Mouse (Mus musculus): ENCODE measurements around the gene Foxp4. TPM values are rescaled to one million over a fixed set of nuclear protein-coding genes. Genes with fewer than 3 reads are reported as not detected.
A peak's percentile ranks its signal among the peaks of the same experiment; 100 is the strongest.

The Foxp4 gene
- polyA plus RNA-seq, 1 experiment from 2014 or later: 14.6 TPM

DNA sequence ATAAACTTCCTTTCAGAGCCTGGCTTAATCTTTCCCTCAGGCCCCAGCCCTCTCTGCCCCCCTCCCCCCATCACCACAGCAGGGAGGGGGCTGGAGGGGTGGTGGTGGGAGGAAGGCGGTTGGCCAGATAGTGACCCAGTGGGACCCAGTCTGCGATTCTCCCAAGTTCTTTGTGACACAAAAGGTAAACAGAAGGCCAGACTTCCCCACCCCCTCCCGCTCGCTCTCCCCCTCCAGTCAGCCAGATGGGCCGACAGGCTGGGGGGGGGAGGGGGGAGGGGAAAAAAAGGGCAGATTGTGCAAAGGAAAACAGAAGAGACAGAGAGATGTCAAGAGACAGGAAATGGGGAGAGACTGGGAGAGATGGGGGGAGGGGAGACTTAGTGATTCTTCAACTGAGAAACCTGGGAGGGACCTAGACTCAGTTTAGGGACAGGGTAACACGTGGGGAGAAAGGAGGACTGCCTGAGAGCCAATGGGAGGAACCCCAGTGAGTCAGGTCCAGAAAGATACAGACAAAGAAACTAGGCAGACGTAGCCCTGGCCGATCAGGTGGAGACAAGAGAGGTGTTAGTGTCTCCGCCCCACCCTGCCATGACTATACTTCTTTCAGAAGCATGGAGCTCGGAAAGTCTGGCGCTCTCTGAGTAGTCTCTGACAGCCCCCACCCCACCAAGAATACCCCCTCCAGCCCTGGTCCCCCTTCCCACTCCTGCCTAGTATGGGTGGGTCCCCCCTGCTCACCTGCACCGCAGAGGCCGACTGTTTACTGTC, 36.9 kb downstream of the Foxp4 start:
- Histone ChIP-seq H3K9ac (ENCODE audit: low read length) (peak overlapping the region; percentile 18; the same call in 1 of the 2 replicates), H3K4me3 (ENCODE audit: low read depth, low read length) (no peak overlapping the region), H3K4me1 (replicated peaks; ENCODE audit: control insufficient read depth, insufficient read depth) (peaks cover 10% of the 10 kb centered on the region; the same call in 1 of the 2 replicates), H3K9me3 (ENCODE audit: control insufficient read depth, low read length) (no peaks in the 10 kb centered on the region), H3K4me2 (replicated peaks; ENCODE audit: low read depth) (peak overlapping the region; percentile 36; the same call in 1 of the 2 replicates), H3K27me3 (ENCODE audit: control insufficient read depth, insufficient read depth, low read length) (no peaks in the 10 kb centered on the region), H3K27ac (replicated peaks) (peak overlapping the region; percentile 89), H3K36me3 (ENCODE audit: control insufficient read depth, insufficient read depth, low read length) (peaks cover 6% of the 10 kb centered on the region; the same call in 1 of the 2 replicates)
- 25% methylated on average over 13 of the region's 13 CpGs for WGBS
- DNase-seq (ENCODE audit: low spot score): peak; percentile 65
- TF ChIP-seq CTCF (IDR thresholded peaks at IDR 0.05; ENCODE audit: low read depth) (no peak), EP300 (optimal IDR thresholded peaks at IDR 0.05) (no peak)
- peak; percentile 62 for ATAC-seq (ENCODE audit: low FRiP score, low TSS enrichment)

DNA sequence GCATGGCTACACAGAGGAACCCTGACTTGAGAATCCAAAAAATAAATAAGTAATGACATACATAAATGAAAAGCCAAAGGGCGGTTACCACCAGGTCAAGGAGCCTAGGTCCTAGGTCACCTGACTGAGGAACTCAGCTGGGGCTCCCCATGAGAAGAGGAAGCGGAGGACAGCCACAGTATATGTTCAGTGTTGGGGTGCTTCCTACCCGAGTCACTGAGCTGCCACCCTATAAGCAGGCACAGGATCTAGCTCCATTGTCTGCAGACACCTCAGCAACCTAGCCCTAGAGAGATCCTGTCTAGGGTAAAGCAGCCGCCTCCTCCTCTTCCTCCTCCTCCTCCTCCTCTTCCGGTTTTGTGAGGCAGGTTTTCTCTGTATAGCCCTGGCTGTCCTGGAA, 41.3 kb downstream of the Foxp4 start:
- Histone ChIP-seq H3K4me1 (replicated peaks; ENCODE audit: control insufficient read depth, insufficient read depth) (peaks cover 8% of the 10 kb centered on the region; the same call in 1 of the 2 replicates), H3K9me3 (ENCODE audit: control insufficient read depth, low read length) (no peaks in the 10 kb centered on the region), H3K36me3 (ENCODE audit: control insufficient read depth, insufficient read depth, low read length) (peaks cover 6% of the 10 kb centered on the region; the same call in 1 of the 2 replicates), H3K27ac (replicated peaks) (no peak overlapping the region), H3K9ac (ENCODE audit: low read length) (no peak overlapping the region), H3K4me2 (replicated peaks; ENCODE audit: low read depth) (no peak overlapping the region), H3K27me3 (ENCODE audit: control insufficient read depth, insufficient read depth, low read length) (no peaks in the 10 kb centered on the region), H3K4me3 (ENCODE audit: low read depth, low read length) (no peak overlapping the region)
- TF ChIP-seq CTCF (IDR thresholded peaks at IDR 0.05; ENCODE audit: low read depth): no peak
- no peak for TF ChIP-seq EP300 (optimal IDR thresholded peaks at IDR 0.05)
- ATAC-seq (ENCODE audit: low FRiP score, low TSS enrichment) (no peak), DNase-seq (ENCODE audit: low spot score) (no peak)
- WGBS: 82% methylated on average over 5 of the region's 5 CpGs

DNA sequence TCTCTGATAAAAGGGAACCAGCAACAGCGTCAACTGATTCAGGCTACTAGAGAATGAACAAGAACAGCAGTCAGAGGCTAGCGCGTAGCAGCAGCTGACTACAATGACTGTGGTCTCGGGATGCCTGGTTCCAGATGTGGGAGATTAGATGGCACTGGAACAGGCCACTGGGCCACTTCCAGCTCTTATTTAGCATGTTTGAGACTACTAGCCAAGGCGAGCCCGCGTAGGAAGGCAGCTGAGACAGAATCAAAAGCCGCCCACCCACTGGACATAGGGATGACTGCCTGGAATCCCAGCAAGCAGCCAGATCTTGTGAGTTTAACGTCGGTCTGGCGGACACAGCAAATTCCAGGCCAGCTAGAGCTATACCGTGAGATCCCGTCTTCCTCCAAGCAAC, 43.1 kb downstream of the Foxp4 start:
- 65% methylated on average over 13 of the region's 13 CpGs for WGBS
- Histone ChIP-seq H3K4me3 (ENCODE audit: low read depth, low read length) (no peak overlapping the region), H3K9ac (ENCODE audit: low read length) (no peak overlapping the region), H3K27me3 (ENCODE audit: control insufficient read depth, insufficient read depth, low read length) (no peaks in the 10 kb centered on the region), H3K36me3 (ENCODE audit: control insufficient read depth, insufficient read depth, low read length) (peaks cover 9% of the 10 kb centered on the region; the same call in 1 of the 2 replicates), H3K9me3 (ENCODE audit: control insufficient read depth, low read length) (no peaks in the 10 kb centered on the region), H3K27ac (replicated peaks) (no peak overlapping the region), H3K4me2 (replicated peaks; ENCODE audit: low read depth) (no peak overlapping the region), H3K4me1 (replicated peaks; ENCODE audit: control insufficient read depth, insufficient read depth) (no peaks in the 10 kb centered on the region)
- TF ChIP-seq CTCF (IDR thresholded peaks at IDR 0.05; ENCODE audit: low read depth) (no peak), EP300 (optimal IDR thresholded peaks at IDR 0.05) (no peak)
- no peak for ATAC-seq (ENCODE audit: low FRiP score, low TSS enrichment)
- DNase-seq (ENCODE audit: low spot score): no peak

DNA sequence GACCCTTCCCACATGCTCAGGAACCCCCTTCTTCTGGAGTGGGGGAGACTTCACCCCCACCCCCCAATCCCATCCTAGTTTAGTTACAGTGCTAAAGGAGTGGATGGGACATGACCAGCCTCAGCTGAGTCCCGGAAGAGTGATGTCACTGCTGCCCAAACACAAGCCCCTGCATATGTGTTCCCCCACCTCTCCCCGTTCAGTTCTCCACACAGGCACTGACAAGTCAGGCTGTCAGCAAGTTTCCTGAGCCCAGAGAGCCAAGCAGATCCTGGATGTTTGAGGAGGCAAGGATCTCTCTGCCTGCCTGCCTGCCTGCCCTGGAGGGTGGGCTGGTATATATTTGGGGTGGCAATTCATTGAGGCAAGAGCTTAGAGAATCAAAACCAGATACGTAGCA, 45.2 kb downstream of the Foxp4 start:
- H3K27ac ChIP-seq (replicated peaks): no peak overlapping the region
- H3K4me3 ChIP-seq (ENCODE audit: low read depth, low read length): no peak overlapping the region
- peaks cover 12% of the 10 kb centered on the region; the same call in 1 of the 2 replicates for H3K36me3 ChIP-seq (ENCODE audit: control insufficient read depth, insufficient read depth, low read length)
- H3K4me1 ChIP-seq (replicated peaks; ENCODE audit: control insufficient read depth, insufficient read depth): no peaks in the 10 kb centered on the region
- TF ChIP-seq CTCF (IDR thresholded peaks at IDR 0.05; ENCODE audit: low read depth): no peak
- no peak for TF ChIP-seq EP300 (optimal IDR thresholded peaks at IDR 0.05)
- ATAC-seq (ENCODE audit: low FRiP score, low TSS enrichment): no peak
- H3K9ac ChIP-seq (ENCODE audit: low read length): no peak overlapping the region
- whole genome bisulfite sequencing: 27% methylated on average over 3 of the region's 3 CpGs
- DNase-seq (ENCODE audit: low spot score): no peak
- H3K9me3 ChIP-seq (ENCODE audit: control insufficient read depth, low read length): no peaks in the 10 kb centered on the region
- no peaks in the 10 kb centered on the region for H3K27me3 ChIP-seq (ENCODE audit: control insufficient read depth, insufficient read depth, low read length)
- no peak overlapping the region for H3K4me2 ChIP-seq (replicated peaks; ENCODE audit: low read depth)

DNA sequence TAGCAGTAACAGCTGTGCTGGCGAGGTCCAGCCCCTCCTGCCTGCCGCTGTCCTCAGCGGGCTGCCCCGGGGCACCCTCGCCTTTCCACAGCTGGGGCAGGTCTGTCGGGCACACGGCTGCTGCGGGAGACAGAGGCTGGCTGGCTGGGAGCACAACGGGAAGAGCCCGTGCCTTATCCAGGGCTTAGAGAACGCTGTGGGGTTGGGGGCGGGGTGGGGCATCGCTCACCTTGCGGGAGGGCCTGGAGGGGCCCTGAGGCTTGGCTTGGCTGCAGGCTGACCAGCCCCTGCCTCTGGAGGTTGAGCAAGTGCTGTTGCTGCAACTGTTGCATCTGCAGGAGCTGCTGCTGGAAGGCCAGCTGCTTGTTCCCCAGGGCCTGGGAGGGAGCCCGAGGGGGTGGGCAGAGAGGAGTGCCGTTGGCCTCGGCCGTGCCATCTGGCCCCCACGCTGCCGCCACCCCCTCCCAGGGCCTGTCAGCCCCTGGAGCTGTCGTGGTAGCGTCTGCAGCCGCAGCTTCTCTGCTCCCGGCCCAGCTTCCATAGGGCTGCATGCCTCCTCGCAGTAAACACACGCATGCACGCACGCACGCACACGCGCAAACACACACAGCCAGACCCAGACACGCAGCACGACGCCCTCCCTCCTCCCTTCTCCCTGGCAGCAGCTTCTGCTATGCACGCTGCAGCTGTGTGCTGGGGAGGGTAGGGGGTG, 45.9 kb downstream of the Foxp4 start:
- peak overlapping the region; percentile 1; the same call in 1 of the 2 replicates for H3K4me3 ChIP-seq (ENCODE audit: low read depth, low read length)
- no peaks in the 10 kb centered on the region for H3K27me3 ChIP-seq (ENCODE audit: control insufficient read depth, insufficient read depth, low read length)
- 40% methylated on average over 30 of the region's 35 CpGs for WGBS
- H3K9me3 ChIP-seq (ENCODE audit: control insufficient read depth, low read length): no peaks in the 10 kb centered on the region
- H3K4me2 ChIP-seq (replicated peaks; ENCODE audit: low read depth): peak overlapping the region; percentile 34
- no peaks in the 10 kb centered on the region for H3K4me1 ChIP-seq (replicated peaks; ENCODE audit: control insufficient read depth, insufficient read depth)
- no peak overlapping the region for H3K27ac ChIP-seq (replicated peaks)
- peaks cover 12% of the 10 kb centered on the region; the same call in 1 of the 2 replicates for H3K36me3 ChIP-seq (ENCODE audit: control insufficient read depth, insufficient read depth, low read length)
- 0 out of 2 replicates have a peak, but pooled peaks have one; percentile 24 for ATAC-seq (ENCODE audit: low FRiP score, low TSS enrichment)
- no peak for TF ChIP-seq EP300 (optimal IDR thresholded peaks at IDR 0.05)
- TF ChIP-seq CTCF (IDR thresholded peaks at IDR 0.05; ENCODE audit: low read depth): no peak
- no peak for DNase-seq (ENCODE audit: low spot score)
- peak overlapping the region; percentile 35; the same call in 1 of the 2 replicates for H3K9ac ChIP-seq (ENCODE audit: low read length)
